Mouse (Mus musculus) fibroblast of lung, adult 2 months (primary cell): ENCODE data around the gene Bcl6.

Source experiments
- DNase-seq: peaks from one replicate; pipeline ENCODE4 v3.0.0-alpha.2; 2011; ENCODE audit warnings: low read depth

The Bcl6 gene

GRCm38 (mm10) chr16:23990161-23990970, 1.7 kb upstream of the Bcl6 start:
- no peak for DNase-seq

DNA sequence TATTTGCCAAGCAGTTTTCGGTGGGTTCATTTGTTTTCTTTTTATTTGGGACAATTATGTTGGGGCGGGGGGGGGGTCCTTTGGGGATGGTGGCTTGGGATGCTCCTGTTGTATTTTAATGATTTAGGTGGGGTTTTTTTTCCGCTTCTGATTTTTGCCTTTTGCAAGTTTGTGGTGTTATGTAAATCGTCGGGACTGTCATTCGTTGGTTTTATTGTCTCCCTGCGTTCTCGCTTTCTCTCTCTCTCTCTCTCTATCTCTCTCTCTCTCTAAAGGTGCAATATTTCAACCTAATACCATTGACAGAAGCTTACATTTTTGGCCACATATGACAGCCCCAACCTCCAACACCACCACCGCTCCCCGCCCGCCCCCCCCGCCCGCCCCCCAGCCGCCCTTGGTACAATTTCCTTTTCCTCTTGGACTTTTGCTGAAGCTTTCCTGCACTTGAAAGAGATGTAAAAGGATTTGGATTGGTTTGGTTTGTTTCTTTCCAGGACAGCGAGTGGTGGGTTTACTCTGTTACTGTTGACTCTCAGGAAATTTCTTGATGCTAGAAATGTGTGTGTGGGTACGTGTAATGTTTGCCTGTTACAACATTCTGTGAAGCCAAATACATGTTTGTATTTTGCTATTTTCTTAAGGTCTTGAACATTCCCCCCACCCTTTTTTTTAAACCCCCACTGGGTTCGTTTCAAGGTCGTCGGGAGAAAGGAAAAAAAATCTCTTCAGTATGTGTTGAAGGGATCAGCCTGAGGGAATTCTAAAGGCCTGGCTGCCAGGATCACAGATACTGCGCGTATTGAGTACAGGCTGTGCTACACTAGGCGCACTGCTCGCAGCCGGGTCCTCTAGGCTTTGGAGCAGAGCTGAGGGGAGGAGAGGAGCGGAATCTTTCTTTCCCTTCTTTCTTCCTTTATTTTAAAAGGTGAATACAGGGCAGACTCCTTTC, 833 bp upstream of the Bcl6 start:
- DNase-seq: no peak

DNA sequence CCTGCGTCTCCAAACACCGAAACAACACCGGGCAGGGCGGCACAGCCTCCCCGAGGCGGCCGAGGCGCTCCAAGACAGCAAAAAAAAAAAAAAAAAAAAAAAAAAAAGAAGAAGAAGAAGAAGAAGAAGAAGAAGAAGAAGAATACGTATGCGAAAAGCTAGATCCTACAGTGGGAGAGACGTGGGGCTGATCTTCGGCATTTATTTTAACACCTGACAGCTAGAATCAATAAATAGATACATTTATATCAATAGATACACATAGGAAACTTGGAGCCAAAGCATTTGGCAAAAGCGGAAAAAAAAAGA, 541 bp downstream of the Bcl6 start:
- no peak for DNase-seq

DNA sequence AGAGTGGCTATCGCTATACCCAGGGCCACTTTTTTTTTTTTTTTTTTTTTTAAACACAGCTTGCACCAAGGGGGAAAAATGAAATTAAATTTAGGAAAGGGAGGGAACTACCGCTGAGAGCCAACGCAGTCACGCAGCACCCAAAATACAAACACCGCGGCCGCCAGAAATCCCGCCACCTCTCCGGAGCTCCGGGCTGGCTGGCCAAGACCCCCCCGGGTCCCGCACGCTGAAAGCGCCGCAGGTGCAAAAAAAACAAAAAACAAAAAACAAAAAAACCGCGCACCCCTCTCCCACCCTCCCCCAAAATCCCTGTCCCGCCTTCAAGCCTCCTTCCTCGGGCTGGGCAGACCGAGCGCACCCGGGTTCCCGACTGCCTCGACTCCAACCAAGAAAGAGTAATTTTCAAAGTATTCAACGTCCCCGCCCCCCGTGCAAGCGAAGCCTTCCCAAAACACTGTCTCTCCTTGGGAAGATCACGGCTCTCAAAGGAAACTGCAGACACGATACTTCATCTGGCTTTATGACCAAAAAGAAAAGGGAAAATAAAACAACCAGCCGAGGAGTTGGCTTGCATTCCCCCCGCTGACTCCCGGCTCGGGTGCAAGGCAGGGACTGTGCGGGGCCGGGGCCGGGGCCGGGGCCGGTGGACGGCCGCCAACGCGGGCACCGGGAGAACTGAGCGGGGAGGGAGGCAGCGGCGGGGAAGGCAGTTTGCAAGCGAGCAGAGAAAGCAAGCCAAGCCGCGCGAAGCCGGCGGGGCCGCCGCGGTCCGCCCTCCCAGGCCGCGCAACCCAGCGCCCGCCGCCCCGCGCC, 1.1 kb downstream of the Bcl6 start:
- DNase-seq: no peak

DNA sequence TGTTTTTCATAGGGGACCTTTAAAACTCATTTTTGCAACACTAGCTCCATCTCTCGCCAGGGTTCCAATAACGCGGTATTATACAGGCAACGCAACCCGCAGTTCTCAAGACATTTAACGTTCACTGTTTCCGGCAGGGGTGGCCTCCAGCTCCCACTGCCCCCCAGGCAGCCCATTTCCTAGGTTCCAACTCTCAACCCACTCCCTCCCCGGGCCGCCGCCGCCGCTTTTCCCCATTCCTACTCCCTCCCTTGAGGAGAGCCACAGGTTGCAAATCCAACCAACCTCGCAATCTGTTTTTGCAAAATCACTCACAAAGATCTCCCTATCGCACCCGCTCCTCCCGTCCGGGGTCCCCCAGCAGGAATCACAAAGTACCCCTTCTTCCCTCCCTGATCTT, 1.8 kb downstream of the Bcl6 start:
- DNase-seq: no peak

- no peak for DNase-seq
These were observed 2.5 kb downstream of the Bcl6 start for GRCm38 (mm10) chr16:23986176-23986575.

DNA sequence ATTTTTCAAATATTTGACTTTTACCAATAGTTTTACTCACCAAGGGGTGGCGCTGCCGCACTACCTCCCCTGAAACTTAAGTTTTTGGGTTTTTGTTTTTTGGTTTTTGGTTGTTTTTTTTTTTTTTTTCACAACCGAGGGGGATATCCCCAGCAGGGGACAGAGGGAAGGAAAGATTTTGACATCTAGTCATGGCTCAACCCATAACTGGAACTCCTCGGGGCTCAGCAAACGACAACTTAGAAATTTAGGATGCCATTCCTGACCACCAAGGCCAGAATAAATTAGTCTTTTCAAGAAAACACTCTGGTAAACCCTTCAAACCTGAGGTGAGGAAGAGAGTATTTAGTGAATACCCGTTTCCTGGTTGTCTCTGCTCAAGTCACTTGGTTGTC, 3.2 kb downstream of the Bcl6 start:
- DNase-seq: no peak

DNA sequence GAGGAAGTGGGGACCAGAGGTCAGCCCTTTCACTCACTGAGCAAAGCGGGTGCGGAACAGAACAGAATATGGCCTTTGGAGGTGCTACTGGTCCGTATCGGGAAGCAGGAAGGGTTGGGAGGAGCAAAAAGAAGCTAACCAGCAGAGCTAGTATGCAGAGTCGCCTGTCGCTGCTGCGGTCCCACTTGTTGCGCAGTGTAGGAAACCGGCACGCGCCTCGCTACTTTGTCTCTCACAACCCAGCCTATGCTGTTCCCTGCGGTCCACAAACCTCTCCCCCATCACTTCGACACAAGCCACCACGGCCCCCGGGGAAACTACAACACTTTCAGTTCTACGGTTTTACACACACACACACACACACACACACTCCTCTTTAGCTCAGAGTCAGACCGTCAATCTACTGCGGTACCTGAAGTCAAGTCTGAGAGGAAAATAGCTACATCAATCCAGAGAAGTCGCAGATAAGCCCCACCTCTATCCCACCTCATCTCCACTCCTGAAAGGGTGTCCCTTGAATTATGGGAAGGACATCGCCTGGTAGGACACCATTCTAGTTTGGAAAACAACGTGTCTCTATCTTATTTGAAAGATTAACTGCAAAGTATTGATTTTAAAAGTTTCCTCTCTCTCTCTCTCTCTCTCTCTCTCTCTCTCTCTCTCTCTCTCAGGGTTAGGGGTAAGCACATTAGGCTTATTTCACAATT, 3.7 kb downstream of the Bcl6 start:
- no peak for DNase-seq

DNA sequence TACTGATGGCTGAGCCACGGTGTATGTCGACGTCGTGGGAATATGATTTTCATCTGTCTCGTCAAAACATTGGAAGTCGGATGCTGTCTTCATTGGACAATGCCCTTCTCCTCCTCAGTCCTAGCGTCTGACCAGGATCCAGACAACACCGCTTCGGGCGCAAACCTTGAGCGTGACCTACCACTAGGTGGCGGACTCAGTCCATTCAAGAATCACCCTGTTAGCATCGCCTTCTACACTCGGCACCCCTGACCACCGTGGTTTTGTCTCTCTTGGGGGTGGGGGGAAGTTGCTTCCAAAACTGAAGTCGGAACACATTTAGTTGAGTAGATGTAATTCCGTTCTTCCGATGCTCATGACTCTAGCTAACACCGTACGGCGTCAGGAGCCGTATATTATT, 4.5 kb downstream of the Bcl6 start:
- DNase-seq: no peak

- DNase-seq: no peak
These were observed 5.6 kb downstream of the Bcl6 start for GRCm38 (mm10) chr16:23982891-23983588.

GRCm38 (mm10) chr16:23981925-23982851, 6.5 kb downstream of the Bcl6 start:
- DNase-seq: no peak

DNA sequence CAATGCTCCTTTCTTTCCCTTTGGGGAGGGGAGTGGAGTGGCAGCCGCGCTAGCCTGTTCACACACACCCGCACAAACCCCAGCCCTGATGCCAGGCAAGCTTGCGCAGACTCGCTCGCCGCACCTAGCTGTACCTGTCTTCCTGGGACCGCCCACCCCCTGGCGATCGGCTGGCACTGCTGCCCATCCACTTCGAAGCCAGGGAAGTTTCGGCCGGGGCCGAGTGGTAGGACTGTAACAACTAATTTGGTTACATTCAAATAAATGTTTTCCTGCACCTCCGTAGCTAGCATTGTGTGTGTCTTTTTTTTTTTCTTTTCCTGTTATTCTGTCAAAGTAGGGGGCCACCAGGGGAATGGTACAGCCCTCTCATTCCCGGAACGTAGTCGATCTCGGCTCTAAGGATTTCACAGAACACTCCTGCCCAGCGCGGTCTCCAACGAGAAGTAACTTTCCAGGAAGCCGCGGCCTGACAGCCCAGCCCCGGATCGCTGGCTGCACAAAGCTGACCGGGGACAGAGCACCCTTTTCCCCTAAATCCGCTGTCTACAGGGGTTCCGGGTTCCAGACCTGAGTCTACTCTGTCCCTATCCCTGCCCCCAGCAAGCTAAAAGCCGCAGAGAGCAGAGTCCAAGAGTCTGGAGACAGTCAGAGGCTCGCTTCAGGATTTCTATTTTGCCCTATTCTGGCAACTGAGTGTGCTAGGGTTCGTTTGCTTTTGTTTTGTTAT, 7.5 kb downstream of the Bcl6 start:
- DNase-seq: no peak

DNA sequence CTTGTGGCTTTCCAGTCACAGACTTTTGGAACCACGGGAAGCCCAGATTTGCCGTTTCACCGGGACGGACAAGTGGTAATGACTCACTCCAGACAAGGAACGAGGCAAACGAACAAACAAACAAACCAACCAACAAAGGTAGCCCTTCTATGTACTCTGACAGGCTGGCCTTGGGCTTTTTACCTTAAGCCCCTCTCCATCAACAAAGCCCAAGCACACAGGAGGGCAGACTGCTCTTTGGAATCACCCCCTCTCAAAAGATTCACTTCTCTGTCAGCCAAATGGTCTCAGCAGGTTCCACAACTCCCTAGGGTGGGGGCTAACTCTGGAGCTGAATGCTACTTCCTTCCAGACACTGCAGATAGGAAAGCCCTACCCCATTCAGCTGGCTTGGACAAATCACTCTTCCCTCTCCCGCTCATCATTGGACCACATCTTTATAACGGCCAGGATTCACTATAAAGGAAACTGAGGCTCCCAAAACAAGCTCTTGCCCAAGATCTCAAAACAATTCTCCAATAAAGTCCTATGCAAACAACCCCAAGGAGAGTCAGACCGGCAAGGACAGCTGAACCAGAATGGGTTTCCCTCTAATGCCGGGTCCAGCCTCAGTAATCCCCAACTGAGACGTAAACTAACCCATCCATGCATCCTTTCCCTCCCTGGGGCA, 8.3 kb downstream of the Bcl6 start:
- no peak for DNase-seq

- DNase-seq: no peak
These were observed 9.2 kb downstream of the Bcl6 start for GRCm38 (mm10) chr16:23979446-23979845.

- no peak for DNase-seq
These were observed 10.2 kb downstream of the Bcl6 start for GRCm38 (mm10) chr16:23978495-23978894.

GRCm38 (mm10) chr16:23977732-23978131, 10.9 kb downstream of the Bcl6 start:
- no peak for DNase-seq

GRCm38 (mm10) chr16:23976196-23976595, 12.5 kb downstream of the Bcl6 start:
- no peak for DNase-seq

GRCm38 (mm10) chr16:23973635-23974367, 14.9 kb downstream of the Bcl6 start:
- no peak for DNase-seq
